Mouse (Mus musculus) fat pad, adult 2 months (tissue): Measurements from ENCODE around the gene Lrp10.

Experiments used
- DNase-seq: peaks from one replicate; pipeline ENCODE4 v3.0.0-alpha.2; 2011; ENCODE audit warnings: low read depth, low spot score; ENCODE audit errors: extremely low read depth

The Lrp10 gene

DNA sequence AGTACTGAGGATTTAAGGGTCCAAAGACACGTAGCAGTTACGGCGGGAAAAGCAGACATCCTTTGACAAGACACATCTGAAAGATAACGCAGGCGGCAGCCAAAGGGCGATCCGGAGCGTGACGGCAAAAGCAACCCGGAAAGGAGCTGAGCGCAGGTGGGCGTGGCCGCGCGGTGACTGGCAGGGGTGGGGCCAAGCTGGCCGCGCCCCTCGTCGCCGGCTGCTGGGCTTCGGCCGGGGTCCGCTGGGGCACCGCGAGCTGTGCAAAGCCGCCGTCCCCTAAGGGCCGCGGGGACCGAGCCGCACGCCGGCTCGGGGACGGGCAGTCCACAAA lies at the start of gene Lrp10:
TSS of gene Lrp10 (plus strand) at position 179 of the 334 bp plus-strand sequence.
- no peak for DNase-seq

DNA sequence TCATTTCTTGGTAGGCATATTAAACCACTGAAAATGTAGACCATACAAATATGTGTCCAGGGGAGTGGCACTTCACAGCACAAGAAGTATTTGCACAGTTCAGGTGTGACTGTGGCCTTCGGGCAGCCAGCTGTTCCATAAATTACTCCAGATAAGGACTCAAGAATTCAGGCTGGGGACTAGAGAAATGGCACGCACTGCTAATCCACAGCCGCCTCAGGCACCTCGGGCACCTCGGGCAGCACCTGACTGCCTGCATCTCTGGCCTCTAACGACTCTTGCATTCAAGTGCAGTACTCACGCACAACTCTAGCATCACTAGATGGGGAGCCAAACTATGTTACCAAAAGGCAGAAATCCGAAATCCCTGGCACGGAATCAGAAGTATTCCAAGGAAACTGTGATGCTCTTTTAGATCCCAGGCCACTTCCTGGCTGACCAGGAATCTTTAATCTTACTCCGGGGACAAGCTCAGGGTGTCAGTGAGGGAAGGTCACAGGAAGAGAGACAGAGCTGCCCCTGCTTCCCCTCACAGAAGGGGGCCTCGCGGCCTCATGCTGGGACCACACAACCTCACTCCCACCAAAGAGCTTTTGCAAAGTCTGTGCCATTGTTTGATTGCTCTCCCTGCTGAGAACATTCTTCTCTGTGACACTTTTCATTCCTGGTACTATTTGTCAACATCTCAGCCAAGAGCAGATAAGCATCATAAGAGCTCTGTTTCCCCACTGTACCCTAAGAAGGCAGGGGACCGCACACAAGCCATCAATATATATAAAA lies 48.5 kb upstream of the Lrp10 start:
- DNase-seq, result no peak

GRCm38 (mm10) chr14:54416229-54416775 lies 47.6 kb upstream of the Lrp10 start:
- DNase-seq, result no peak

GRCm38 (mm10) chr14:54416830-54417229 lies 47.1 kb upstream of the Lrp10 start:
- DNase-seq, result no peak

GRCm38 (mm10) chr14:54417623-54418081 lies 46.3 kb upstream of the Lrp10 start, which contains the start of gene Slc7a7:
TSS of gene Slc7a7 (minus strand) at chr14:54417780.
- no peak for DNase-seq

DNA sequence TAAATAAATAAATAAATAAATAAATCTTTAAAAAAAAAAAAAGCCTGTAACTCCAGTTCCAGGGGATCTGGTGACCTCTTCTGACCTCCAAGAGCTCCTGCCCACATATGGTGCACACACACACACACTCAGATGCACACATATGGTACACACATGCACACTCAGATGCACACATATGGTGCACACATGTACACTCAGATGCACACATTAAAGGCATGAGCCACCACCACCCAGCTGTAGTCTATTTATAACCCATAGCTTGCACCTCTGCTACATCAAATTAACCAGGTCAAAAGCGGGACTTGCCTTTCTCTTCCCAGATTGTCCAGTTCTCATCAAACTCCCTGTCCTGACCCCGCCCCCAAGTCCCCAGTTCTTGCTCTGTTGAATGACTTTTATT lies 42.9 kb upstream of the Lrp10 start:
- DNase-seq, result no peak

GRCm38 (mm10) chr14:54423406-54423805 lies 40.5 kb upstream of the Lrp10 start:
- DNase-seq, result no peak

DNA sequence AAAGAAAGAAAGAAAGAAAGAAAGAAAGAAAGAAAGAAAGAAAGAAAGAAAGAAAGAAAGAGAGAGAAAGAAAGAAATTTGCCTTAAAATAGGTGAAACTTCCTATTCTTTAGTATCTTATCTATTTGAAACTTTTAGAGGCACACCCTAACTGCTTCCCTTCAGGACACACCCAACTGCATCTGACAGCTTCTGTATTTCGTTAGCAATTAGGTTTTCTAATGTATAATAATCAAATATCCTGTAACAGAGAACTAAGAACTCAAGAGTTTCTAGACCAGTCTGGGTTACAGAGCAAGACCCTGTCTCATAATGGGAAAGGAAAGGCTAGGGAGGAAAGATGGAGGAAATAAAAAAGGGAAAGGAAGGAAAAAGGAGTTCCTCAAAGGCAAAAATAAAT lies 39.3 kb upstream of the Lrp10 start:
- no peak for DNase-seq

DNA sequence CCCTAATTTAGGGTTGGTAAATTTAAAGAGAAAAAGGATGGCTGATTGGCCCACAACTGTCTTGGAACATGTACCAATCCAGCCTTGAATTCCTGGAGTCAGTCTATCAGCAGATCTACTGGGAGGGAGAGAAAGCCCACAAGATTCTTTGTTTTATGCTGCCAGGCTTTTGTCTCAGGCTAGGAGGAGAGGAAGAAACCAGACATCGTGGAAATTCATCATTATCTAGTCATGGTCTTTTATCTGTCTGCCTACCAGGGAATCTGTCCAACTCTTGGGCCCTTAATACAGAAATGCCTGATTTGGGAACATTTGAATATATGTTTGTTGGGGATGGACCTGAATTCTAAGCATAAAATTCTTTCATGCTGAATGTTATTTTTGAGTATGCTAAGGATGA lies 38.4 kb upstream of the Lrp10 start:
- no peak for DNase-seq

- no peak for DNase-seq
Measured at GRCm38 (mm10) chr14:54426003-54426688, 37.8 kb upstream of the Lrp10 start.

GRCm38 (mm10) chr14:54426689-54427398 lies 37.1 kb upstream of the Lrp10 start, which contains the start of gene Mrpl52:
TSS of gene Mrpl52 (plus strand) at chr14:54426909.
- no peak for DNase-seq

DNA sequence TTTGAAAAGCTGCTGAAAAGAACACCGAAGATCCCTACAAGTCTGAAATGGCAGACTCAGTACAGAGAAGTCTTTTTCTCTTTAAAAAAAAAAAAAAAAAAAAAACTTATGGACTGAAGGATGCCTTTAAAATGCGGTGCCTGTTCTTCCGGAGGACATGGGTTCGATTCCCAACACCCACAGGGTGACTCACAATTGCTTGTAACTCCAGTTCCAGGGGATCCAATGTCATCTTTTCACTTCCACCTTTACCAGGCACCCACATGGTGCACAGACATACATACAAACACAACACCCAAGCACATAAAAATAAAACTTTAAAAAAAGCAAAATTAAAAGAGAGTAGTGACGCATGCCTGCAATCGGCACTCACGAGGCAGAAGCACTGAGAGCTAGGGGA lies 36.2 kb upstream of the Lrp10 start:
- DNase-seq, result no peak

- no peak for DNase-seq
Measured at GRCm38 (mm10) chr14:54428421-54428820, 35.5 kb upstream of the Lrp10 start.

DNA sequence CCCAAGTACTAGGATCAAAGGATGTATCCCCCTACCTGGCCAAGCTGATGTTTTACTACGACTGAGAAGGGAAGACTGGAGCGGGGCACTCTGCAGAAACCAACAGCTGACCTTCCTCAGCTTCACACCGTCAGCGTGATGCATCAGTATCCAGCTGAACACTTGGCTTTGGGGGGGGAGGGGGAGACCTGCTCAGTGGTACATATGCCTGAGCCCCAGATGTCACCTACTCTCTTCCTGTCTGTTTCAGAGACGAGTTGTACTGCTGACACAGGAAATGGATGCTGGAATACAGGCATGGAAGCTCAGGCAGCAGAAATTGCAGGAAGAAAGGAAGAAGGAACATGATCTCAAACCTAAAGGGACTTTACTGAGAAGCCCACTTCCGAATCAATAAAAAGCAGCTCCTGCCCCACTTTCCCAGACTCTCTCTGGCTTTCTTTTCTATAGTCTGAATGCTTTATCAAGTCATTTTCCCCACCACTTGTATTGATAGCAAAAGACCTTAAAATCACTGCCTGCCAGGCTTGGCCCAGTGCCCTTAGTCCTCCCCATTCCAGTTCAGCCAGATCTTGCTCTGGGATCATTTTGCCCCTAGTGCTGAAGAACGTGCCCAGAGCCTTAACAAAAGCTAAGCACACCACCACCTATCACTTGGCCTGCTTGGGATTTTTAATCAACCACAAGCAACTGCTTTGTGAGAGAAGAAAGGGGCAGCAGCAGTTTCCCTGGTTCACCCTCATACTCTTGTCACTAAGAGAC lies 34.4 kb upstream of the Lrp10 start:
- no peak for DNase-seq

- DNase-seq, result no peak
Measured at GRCm38 (mm10) chr14:54430406-54431145, 33.4 kb upstream of the Lrp10 start.

- no peak for DNase-seq
Measured at GRCm38 (mm10) chr14:54431334-54432077, 32.4 kb upstream of the Lrp10 start, which contains the start of gene Mmp14. TSS of gene Mmp14 (plus strand) at chr14:54431612.

DNA sequence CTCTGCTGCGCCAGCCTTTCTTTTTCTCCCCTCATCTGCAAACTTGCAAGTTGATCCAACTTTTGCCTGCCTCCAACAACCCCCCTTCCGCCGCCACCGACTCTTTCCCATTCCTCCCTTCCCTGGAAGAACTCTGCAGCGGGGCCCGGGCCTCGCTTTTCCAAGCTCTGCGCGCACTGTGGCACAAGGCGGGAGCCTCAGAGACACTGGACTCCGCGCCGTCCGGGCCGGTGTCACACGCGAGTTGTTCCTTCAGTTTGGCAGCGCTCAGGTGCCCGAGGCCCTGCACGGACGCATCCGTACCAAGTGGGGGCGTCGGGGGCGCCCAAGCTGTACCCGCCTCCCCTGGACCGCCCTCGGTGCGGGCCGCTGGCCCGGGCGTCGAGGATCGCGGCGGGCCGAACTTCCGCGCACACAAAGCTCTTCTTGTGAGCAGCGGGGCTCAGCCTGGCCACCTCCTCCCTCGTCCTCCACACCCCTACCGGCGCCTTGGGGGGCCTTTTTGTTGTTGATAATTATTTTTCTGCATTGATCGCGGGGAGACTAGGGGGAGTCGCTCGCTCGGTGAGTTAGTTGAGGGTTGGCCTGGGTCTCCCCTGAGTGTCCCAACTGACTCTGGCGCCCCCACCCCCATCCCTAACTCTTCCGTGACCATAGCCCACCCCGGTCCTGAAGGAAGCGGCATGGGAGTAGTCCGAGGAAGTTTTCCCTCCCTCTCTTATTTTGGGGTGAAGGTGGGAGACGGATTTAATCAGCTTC lies 31.7 kb upstream of the Lrp10 start:
- DNase-seq, result no peak
